Mouse (Mus musculus) cerebellum, adult 2 months (tissue): ENCODE results near the gene Slc8b1.

Source experiments
- CTCF ChIP-seq: fragments of 200-500 bp; IDR thresholded peaks from 2 replicates; pipeline ENCODE4 v1.5.1; 2011; ENCODE audit warnings: low read depth, mild to moderate bottlenecking, control low read depth, low read length, moderate library complexity, borderline replicate concordance; ENCODE audit not compliant: insufficient read depth
- POLR2A ChIP-seq: fragments of 200-500 bp; IDR thresholded peaks from 2 replicates; pipeline ENCODE4 v1.6.1; 2011; ENCODE audit warnings: low read length, control low read depth, borderline replicate concordance; ENCODE audit not compliant: insufficient read depth

- no peak for TF ChIP-seq CTCF
- TF ChIP-seq POLR2A, result no peak
Measured at GRCm38 (mm10) chr5:120524736-120525135, 13.8 kb downstream of the Slc8b1 start.
